Mouse (Mus musculus): ENCODE measurements around the gene Dapk2.

Dapk2 gene

DNA sequence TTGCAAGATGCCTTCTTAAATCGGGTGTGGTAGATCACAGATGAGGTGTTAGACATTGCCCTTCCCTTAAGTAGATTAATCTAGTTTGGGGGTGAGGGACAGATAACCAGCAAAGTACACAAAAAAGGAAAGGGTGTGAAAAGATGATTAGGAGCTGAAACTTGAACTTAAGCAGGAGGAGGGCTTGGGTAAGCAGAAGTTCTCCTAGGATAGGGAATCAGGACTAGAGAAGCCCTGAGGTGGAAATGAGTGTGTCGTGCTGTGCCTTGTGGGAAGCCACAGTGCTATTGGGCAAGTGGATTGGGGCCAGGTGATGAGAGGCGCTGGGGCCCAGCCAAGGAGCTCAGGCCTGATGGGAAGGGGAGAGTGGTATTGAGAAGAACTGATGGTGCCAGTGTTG, 36.0 kb downstream of the Dapk2 start:
- no peak for DNase-seq

DNA sequence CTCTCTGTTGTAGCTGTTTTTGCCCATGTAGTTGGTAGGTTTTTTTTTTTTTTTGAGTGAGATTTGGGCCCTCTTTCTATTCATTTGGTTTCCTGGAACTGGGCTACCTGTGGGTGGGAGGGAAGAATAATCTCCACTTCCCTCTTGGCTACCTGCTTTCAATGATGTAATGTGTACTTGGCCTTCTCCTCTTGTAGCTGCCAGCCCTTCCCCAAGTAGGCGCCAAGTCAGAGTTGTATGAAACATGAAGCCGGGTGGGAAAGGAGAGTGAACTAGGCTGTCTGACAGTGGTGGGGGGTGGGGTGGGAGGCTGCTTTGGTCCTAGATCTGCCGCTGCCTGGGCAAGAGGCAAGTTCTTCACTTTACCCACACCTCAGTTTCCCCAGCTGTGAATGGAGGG, 38.5 kb downstream of the Dapk2 start:
- DNase-seq = no peak

DNA sequence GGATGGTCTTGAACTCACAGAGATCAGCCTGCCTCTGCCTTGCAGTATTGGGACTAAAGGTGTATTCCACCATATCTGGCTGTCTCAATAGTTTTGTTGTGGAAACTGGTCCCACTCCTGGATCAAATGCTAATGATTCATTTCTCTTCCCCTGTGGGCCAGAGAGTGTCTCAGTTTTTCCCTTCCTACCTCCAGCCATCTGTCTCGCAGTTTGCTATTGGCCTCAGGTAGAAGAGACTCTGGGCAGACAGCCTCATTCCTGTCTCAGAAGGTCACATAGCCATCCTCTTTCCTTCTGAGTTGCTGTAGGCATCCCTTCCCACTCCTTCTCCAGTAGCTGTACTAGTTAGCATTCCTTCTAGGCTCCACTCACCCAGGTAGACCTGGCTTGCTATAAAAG, 40.5 kb downstream of the Dapk2 start:
- DNase-seq = no peak

DNA sequence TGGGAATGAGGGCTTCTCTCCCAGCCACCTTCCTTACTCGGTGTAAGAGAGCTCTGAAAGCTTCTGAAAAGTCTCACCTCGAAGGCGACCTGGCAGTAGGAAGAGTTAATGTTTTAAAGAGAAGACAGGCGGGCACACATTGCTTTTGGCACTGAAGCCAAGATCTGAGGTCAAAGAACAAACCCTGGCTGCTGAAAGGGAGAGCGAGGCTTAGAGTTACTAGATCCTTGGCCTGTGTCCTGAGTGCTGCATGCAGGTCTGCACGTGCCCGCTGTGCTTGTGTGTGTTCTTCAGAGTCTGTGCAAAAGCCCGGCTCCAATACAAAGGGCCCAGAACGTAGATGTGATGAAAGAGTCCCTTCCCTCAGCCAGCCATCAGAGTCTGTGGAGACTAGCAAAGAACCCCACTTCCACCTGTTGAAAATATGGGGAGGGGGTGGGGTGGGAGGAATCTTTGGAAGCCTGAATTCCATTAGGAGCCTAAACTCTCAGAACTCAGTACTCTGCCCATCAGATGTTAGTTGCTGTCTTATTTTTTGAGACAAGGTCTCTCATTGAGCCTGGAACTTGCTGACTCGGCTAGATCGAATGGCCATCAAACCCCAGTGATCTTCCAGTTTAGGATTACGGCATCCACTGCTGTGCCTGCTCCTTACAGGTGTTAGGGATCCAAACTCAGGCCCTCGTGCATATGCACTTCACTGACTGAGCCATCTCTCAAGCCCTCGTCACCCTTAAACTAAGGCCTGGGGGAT, 41.8 kb downstream of the Dapk2 start:
- DNase-seq = no peak

DNA sequence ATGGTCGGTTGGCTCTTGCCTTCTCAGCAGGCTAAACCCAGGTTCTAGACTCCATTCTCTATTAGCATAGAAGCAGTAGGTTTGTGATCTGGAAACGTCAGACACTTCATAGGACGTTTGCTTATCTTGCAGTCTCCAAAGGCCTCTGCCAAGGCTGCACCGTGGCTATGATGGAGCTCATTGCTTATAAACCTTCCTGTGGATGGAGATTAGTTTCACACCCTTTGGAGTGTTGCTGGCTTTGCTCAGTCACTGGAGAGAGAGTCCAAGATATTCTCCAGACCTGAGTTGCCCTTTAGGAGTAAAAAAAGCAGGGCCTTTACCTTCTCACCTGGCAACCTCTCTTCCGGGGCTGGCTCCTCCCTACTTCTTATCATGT, 42.4 kb downstream of the Dapk2 start:
- no peak for DNase-seq

DNA sequence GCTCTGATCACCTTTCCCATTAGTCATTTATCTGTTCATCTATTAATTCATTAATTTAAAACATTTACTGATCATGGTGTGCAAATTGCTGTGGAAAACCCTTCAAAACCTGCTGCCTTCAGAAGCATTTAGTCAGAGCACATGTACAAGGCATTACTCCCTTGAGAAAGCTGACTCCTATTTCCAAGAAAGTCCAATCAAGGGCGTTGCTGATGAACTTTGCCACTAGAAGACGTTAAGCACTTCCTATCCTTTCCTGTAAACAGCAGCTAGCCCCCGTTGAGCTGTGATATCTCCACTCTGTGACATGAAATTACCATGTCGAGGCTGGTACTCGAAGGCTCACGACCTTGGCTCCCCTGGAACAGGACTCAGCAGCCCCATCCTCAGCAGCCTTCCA, 43.6 kb downstream of the Dapk2 start:
- DNase-seq = no peak

DNA sequence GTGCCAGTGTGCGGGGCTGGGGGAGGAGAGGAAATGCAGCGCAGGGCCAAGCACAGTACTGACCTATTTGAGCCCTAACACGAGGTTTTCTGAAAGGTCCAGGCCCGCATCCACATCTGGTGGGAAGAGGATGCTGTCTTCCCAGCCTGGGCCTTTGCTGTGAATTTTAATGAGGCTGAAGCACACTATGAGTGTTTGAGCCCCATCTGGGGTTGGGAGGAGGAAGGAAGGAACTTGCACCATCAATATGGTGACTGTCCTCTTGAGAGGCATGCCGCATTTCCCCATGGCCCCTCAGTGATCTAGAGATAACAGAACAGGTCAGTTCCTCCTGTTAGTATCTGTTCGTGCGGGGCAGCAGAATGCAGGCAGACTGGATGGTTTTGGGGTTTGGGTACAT, 44.4 kb downstream of the Dapk2 start:
- DNase-seq = no peak

DNA sequence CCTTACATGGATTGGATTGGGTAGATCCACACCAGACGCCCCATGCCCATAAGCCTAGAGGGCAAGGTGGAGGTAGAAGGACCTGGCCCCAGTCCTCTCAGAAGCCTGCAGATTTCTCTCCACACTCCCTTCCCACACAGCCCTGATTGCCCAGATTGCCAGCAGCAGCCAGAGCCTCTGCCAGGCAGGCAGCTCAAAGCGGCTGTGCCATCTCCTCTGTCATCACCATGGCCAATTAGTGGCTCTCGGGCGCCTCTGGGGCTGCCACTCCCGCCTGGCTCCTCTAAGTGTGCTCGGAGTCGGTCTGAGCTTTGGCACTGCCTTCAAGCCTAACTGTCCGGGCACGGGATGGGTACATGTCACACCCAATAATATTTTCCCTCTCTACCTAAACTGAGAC, 47.7 kb downstream of the Dapk2 start:
- peak; percentile 18 for DNase-seq

DNA sequence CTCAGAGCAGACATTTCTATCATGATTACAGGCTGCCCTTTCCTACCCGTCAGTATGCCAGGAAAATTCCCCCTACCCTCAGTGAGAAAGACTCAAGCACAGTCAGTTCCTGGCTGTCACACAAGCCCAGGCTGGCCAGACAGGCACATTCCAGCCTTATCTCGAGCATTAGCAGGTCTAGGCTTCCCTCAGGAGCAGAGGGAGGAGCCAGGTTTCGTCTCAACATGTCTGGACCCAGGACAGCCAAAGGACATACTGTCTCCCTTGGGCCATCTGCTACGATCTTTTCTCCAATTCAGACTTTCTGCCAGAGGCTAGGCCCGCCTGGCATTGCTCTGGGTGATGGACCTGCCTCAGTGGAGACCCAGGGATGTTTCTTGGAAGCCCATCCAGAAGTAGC, 48.8 kb downstream of the Dapk2 start:
- DNase-seq = no peak

DNA sequence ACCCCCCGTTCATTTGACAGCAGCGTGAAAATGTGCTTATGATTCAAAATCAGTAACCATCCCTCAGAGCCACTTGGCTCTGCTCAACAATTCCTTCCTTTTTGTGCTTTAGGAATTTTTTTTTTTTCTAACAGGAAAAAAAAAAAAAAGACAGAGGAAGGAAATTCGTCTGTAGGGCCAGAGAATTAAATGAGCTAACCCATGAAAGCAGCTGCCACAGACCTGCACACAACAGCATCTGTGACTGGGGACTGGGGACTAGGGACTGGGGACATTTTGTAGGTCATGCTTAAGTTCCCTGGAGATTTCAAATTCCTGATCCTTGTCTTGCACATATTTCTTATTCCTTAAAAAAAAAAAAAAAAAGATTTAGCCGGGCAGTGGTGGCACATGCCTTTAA, 53.4 kb downstream of the Dapk2 start:
- no peak for DNase-seq

DNA sequence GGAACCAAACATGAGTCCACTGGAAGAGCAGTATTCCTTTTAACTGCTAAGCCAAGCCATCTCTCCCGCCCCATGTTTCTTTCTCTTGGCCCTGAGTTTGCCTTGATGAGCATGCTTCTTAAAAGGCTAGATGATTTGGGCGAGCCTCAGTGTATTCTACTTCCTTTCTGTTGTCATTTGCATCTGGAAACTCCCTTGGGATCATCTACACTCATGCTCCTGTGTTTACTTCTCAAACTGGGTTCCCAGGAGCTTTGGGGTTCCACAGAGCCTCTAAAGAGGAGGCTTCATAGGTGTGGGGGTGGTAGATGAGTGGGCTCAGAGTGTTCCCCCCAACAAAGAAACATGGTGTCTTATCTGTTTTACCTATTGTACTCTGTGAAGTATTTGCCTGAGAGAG, 54.1 kb downstream of the Dapk2 start:
- no peak for DNase-seq

DNA sequence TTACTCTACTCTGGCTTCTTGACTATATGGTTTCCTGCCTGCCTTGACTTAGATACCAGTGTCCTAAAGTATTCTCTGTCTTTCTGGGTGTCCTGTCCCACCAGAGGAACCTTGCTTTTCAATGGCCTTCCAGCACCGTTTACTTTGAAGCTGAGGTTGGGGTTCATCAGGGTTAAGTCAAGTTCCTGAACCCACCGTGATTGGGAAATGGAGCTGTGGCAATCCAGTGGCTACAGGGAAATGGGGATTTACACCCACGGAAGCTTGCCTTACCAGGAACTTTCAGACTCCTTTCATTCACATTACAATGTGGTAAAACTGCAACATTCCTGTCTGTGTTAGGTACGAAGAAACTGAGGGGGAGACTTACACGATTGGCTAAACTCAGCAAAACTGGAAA, 54.8 kb downstream of the Dapk2 start:
- DNase-seq = no peak

DNA sequence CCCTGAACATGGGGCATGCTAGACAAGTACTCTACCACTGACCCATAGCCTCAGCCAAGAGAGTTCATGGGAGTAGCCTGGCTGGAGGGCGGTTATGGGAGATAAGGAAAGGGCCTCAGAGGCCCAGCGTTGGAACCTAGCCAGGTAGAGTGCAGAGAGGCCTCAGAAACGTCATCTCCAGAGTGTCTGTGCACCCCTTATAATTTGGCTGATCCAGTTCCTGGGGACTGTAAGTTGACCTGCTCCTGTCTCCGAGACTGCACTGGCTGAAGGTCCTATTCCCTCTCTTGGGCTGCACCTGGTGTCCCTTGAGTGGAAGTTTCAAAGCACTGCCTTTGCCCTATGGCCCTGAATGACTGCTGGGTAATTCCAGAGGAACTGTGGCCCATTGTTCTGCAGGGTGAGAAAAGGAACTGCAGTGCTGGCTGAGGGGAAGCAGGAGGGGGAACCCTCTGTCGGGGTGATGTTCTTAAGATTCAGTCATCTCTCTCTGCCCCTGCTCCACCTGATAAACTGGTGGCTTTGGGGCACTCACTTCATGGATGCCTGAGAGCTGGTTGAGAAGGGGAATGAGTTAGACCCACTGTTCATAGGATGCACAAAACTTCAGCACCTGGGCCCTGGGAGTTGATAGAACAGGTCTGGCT, 55.5 kb downstream of the Dapk2 start:
- DNase-seq = no peak

DNA sequence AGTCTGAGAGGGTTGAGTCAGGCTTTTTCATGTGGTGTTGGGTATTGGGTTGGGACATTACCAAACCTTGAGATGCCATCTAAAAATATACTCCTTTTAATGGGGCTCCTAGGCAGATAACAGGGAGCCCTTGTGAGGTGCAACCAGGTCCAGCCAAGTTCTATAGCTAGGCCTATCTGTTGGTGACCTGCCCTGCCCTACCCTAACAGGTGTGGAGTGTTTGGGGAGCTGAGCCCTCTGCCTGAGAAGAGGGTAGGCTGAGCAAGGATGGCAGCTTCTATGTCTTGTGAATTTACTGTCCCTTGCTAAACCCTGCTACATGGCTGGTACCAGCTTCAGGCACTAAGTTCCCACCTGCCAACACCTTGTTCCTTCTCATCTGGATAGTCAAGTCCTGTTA, 57.5 kb downstream of the Dapk2 start:
- DNase-seq = no peak

DNA sequence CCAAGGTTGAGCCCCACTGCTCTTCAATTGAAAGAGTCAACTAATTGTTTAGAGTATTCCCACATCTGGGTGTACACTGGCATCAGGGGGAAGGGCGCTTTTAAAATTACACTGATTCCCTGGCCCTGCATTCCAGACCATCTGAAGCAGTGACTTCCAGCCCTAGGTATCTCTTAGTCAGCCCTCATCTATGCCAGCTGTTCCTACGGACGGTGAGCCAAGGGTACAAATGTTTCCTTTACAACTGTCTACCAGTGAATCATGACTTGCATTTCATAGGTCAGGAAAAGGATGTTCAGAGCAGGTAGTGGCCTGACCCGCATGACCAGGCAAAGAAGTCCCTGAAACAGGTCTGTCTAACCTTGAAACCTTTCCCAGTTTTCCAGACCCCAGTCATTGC, 59.9 kb downstream of the Dapk2 start:
- no peak for DNase-seq

DNA sequence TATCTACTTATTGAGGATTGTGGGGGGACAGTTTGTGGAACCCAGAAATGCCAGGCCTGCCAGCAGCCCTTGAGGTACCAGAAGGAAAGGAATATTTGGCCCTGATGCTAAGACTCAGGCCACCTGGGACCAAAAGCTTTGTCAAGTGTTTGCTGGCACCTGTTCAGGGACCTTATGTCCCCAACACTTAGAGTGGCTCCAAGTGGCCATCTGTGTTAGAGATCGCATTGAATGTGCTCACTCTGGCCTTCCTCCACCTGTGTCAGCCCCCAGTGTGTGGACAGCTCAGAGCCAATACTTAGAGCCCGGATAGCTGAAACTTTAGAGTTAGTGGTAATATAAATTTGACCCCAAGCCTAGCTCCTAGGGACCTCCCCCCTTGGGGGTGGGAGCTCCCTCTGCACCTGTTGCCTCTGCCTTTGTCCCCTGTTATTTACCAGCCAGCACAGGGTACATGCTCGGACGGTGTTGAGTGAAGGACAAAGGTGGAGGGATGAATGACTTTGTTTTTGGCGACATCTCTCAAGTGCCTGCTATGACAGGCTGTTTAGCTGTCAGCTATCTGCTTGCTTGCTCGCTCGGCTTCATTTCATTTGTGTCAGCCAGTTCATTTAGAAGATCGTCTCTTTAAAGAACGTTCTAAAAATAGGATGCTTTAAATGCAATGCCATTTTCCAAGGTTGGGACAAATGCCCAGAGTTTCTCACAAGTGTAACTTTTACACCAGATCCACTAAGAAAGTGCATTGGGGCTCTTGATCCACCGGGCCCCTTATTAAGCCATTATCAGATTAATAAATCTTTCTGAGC, 61.1 kb downstream of the Dapk2 start:
- no peak for DNase-seq

DNA sequence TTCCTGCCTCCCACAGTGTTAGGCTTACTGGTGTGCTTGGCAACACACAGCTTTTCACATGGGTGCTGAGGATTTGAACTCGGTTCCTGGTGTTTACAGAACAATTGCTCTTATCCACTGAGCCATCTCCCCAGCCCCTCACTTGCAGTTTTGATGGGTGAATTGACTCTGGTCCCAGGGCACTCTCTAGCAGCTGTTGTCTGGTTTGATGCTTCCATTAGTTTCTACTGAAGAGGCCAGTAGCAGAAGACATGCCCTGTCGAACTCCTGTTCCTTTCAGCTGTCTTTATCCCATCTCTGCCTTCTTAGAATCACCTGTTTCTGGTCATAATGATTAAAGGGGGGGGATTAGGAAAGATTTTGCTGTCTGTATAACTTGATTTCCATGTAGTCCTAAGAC, 65.8 kb downstream of the Dapk2 start:
- no peak for DNase-seq

DNA sequence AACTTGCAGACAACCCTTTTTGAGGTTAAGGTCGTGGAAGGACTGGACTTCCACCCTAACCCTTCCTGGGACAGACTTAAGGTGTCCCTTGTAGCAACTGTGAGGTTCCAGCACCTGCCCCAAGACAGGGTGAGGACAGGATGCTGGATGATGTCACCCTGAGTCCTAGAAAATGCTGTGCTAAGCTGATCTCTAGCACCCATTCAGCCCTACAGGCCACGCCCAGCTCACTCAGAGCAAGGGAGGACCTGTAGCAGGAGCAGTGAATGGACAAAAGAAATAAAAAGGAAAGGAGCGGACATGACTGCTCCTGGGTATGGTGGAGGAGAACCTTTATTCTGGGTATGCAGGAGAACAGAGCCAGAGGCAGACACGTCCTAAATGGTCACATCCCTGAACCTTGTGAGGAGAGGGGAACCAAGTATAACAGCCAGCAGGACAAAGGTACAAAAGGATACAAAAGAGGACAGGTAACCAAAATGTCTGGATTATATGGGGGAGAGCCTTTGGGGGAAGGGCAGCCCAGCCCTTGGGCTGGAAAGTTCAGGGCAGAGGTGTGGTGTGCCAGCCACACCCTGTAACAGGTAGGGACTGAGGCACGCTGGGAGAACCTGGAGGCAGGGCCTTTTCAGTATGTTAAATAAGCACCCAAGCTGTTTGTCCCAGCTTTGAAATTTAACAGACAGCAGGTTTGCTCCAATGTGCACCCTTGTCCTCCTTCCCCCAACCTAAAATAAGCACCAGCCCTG, 67.9 kb downstream of the Dapk2 start:
- no peak for DNase-seq

DNA sequence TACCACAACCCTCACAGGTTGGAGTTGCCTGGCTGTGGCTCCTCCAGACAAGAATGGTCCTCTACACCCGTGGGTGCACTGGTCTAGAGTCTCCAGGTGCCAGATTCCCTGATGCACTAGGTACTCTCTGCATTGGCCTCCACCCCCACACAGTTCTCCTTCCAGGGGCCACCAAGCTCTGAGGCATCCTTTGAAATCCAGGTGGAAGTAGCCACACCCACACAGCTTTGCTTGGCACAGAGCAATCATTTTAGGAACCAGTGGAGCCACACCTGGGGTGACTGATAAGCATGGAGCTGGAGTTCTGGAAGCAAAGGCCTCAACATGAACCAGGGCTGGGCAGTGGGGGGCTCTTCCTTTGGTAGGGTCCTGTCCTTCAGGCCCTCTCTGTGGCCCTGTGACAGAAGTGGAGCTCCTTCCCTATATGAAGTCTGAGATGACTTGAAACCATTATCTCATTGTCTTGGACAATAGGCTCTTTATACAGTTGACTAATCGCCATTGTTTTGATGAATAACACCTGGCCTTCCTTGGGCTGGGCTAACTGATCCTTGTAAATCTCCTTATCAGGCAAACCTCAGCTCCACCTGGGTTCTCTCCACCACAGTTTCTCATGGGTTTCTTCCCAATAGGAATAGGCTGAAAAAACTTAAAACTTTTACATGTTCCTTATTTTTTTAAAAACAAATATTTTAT, 70.6 kb downstream of the Dapk2 start:
- no peak for DNase-seq

DNA sequence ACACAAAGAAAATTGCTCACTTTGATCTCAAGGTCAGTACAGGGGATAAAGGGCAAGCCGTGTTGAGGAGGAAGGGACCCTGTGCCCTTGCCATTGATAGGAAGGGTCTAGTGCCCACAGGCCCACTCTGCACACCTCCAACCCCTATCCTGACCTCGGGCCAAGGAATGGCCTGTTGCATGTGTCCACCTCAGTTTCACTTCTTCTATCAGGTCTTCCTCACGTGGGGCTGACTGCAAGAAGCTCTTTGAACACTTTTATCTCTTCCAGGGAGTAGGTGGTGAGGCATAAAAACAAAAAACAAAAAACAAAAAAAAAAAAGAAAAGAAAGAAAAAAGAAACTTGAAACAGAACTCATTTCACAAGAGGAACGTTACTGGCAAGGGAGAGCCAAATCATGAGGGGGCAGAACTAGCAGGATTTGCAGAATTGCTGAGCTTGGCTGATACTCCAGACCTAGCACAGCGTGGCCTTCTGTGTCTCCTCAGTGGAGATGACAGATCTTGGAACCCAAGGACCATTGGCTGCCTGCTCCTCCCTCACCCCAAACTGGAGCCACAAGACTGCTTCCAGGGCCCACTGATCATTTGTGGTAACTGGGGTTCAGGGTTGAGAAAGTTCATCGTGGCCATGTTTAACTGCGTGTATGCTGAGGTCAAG, 73.9 kb downstream of the Dapk2 start:
- DNase-seq = no peak

DNA sequence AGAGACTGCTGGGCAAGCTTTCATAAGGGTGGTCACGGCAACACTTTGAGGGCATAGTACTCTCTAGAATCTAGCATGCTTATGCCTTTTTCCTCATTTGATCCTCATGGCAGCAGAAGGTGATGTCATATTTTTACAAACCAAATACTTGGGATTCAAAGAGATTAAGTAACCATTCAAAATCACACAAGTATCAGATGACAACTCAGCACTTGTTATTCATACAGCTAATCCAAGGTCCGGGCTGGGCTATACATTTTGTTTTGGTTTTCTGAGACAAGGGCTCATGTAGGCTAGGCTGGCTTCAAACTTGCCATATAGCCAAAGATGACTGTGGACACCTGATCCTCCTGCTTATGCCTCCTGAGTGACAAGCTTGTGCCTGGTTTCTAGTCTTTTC, 78.6 kb downstream of the Dapk2 start:
- no peak for DNase-seq

DNA sequence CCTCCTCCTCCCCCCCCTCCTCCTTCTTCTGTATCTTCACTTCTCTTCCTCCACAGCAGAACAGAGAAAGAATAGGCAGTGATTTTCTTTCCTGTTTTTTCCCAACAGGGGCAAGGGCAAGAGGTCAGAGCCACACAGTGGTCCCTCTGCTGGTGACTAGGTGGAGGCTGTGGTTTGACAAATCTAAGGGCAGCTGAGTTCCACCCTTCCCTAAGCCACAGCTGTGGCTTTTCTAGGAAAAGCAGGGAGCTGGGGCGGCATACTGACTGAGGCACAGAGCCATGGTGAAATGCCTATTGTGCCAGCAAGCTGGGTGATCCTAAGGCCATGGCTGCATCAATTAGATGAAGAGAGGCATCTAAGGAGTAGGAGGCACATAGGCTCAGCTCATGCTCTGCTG, 79.7 kb downstream of the Dapk2 start:
- DNase-seq = no peak

Measured in right cerebral cortex, adult 18-20 months (tissue).